Mouse (Mus musculus): Measurements from ENCODE around the gene Kpna6. TPM values are rescaled to one million over a fixed set of nuclear protein-coding genes. Genes with fewer than 3 reads are reported as not detected.

The Kpna6 gene
- polyA plus RNA-seq, 1 experiment from 2014 or later: 13.3 TPM

GRCm38 (mm10) chr4:129625029-129625370 is 47.6 kb downstream of the Kpna6 start:
- peak overlapping the region; percentile 39 for H3K9ac ChIP-seq (replicated peaks; ENCODE audit: low read length)
- ATAC-seq (replicated peaks; ENCODE audit: insufficient number of reproducible peaks, low FRiP score, low TSS enrichment, low read depth): no peak

GRCm38 (mm10) chr4:129624281-129625028 is 48.1 kb downstream of the Kpna6 start:
- peaks cover 17% of the 10 kb centered on the region for H3K36me3 ChIP-seq (replicated peaks; ENCODE audit: control insufficient read depth, insufficient read depth, low read depth, low read length)
- DNase-seq (ENCODE audit: low spot score): peak; percentile 87
- H3K27me3 ChIP-seq (ENCODE audit: control insufficient read depth, insufficient read depth, low read length): no peaks in the 10 kb centered on the region
- H3K9me3 ChIP-seq (replicated peaks; ENCODE audit: control insufficient read depth, low read length): no peaks in the 10 kb centered on the region
- H3K4me1 ChIP-seq (ENCODE audit: control insufficient read depth, insufficient read depth, low read length): peaks cover 4% of the 10 kb centered on the region; the same call in 1 of the 2 replicates
- H3K9ac ChIP-seq (replicated peaks; ENCODE audit: low read length): peak overlapping the region; percentile 81
- peak overlapping the region; percentile 61 for H3K4me3 ChIP-seq (ENCODE audit: low read depth, low read length)
- WGBS: 1% methylated on average over 18 of the region's 18 CpGs
- peak overlapping the region; percentile 73 for H3K4me2 ChIP-seq (ENCODE audit: low read depth, low read length)
- ATAC-seq (replicated peaks; ENCODE audit: insufficient number of reproducible peaks, low FRiP score, low TSS enrichment, low read depth): peak; percentile 85
- H3K27ac ChIP-seq (replicated peaks; ENCODE audit: low read depth, low read length): peak overlapping the region; percentile 71

More at GRCm38 (mm10) chr4:129625029-129625370, 47.6 kb downstream of the Kpna6 start:
- Histone ChIP-seq H3K4me3 (ENCODE audit: low read depth, low read length) (peak overlapping the region; percentile 61; the same call in 1 of the 2 replicates), H3K4me1 (ENCODE audit: control insufficient read depth, insufficient read depth, low read length) (peaks cover 4% of the 10 kb centered on the region; the same call in 1 of the 2 replicates), H3K4me2 (ENCODE audit: low read depth, low read length) (peak overlapping the region; percentile 73), H3K36me3 (replicated peaks; ENCODE audit: control insufficient read depth, insufficient read depth, low read depth, low read length) (peaks cover 19% of the 10 kb centered on the region), H3K27me3 (ENCODE audit: control insufficient read depth, insufficient read depth, low read length) (no peaks in the 10 kb centered on the region), H3K27ac (replicated peaks; ENCODE audit: low read depth, low read length) (peak overlapping the region; percentile 56; the same call in 1 of the 2 replicates), H3K9me3 (replicated peaks; ENCODE audit: control insufficient read depth, low read length) (no peaks in the 10 kb centered on the region)
- WGBS: 0% methylated on average over 6 of the region's 6 CpGs
- peak; percentile 71 for DNase-seq (ENCODE audit: low spot score)

- Histone ChIP-seq H3K4me3 (ENCODE audit: low read depth, low read length) (peak within 1 kb of the TSS; percentile 61), H3K9ac (replicated peaks; ENCODE audit: low read length) (peak within 1 kb of the TSS; percentile 81), H3K4me2 (ENCODE audit: low read depth, low read length) (peak within 1 kb of the TSS; percentile 73), H3K27me3 (ENCODE audit: control insufficient read depth, insufficient read depth, low read length) (no peaks in the 10 kb centered on the region), H3K4me1 (ENCODE audit: control insufficient read depth, insufficient read depth, low read length) (peaks cover 4% of the 10 kb centered on the region; the same call in 1 of the 2 replicates), H3K27ac (replicated peaks; ENCODE audit: low read depth, low read length) (peak within 1 kb of the TSS; percentile 71), H3K9me3 (replicated peaks; ENCODE audit: control insufficient read depth, low read length) (no peaks in the 10 kb centered on the region), H3K36me3 (replicated peaks; ENCODE audit: control insufficient read depth, insufficient read depth, low read depth, low read length) (peaks cover 11% of the 10 kb centered on the region)
- peak; percentile 69 for DNase-seq (ENCODE audit: low spot score)
- 1% methylated on average over 10 of the region's 10 CpGs for WGBS
- ATAC-seq (replicated peaks; ENCODE audit: insufficient number of reproducible peaks, low FRiP score, low TSS enrichment, low read depth): no peak
Observed at GRCm38 (mm10) chr4:129623681-129624091, 48.9 kb downstream of the Kpna6 start, which contains the start of gene Ccdc28b. Gene Ccdc28b, minus strand, starts transcription at chr4:129623947.

- DNase-seq (ENCODE audit: low spot score) (no peak), ATAC-seq (replicated peaks; ENCODE audit: insufficient number of reproducible peaks, low FRiP score, low TSS enrichment, low read depth) (no peak)
- no peaks in the 10 kb centered on the region for H3K27me3 ChIP-seq (ENCODE audit: control insufficient read depth, insufficient read depth, low read length)
- peak overlapping the region; percentile 81 for H3K9ac ChIP-seq (replicated peaks; ENCODE audit: low read length)
- H3K27ac ChIP-seq (replicated peaks; ENCODE audit: low read depth, low read length): 0 out of 2 replicates have a peak overlapping the region, but pooled peaks have one; percentile 71
- 24% methylated on average over 8 of the region's 8 CpGs for WGBS
- peak overlapping the region; percentile 73 for H3K4me2 ChIP-seq (ENCODE audit: low read depth, low read length)
- H3K36me3 ChIP-seq (replicated peaks; ENCODE audit: control insufficient read depth, insufficient read depth, low read depth, low read length): peaks cover 6% of the 10 kb centered on the region
- peaks cover 4% of the 10 kb centered on the region; the same call in 1 of the 2 replicates for H3K4me1 ChIP-seq (ENCODE audit: control insufficient read depth, insufficient read depth, low read length)
- H3K9me3 ChIP-seq (replicated peaks; ENCODE audit: control insufficient read depth, low read length): no peaks in the 10 kb centered on the region
- peak overlapping the region; percentile 61 for H3K4me3 ChIP-seq (ENCODE audit: low read depth, low read length)
Observed at GRCm38 (mm10) chr4:129622803-129623535, 49.6 kb downstream of the Kpna6 start.

GRCm38 (mm10) chr4:129622120-129622802 is 50.3 kb downstream of the Kpna6 start:
- H3K27ac ChIP-seq (replicated peaks; ENCODE audit: low read depth, low read length): no peak overlapping the region
- WGBS: 80% methylated on average over 11 of the region's 11 CpGs

GRCm38 (mm10) chr4:129621283-129621841 is 51.2 kb downstream of the Kpna6 start:
- H3K4me1 ChIP-seq (ENCODE audit: control insufficient read depth, insufficient read depth, low read length): peaks cover 4% of the 10 kb centered on the region; the same call in 1 of the 2 replicates
- H3K4me3 ChIP-seq (ENCODE audit: low read depth, low read length): no peak overlapping the region

More at GRCm38 (mm10) chr4:129622120-129622802, 50.3 kb downstream of the Kpna6 start:
- Histone ChIP-seq H3K27me3 (ENCODE audit: control insufficient read depth, insufficient read depth, low read length) (no peaks in the 10 kb centered on the region), H3K36me3 (replicated peaks; ENCODE audit: control insufficient read depth, insufficient read depth, low read depth, low read length) (peaks cover 6% of the 10 kb centered on the region), H3K4me3 (ENCODE audit: low read depth, low read length) (no peak overlapping the region), H3K4me1 (ENCODE audit: control insufficient read depth, insufficient read depth, low read length) (peaks cover 4% of the 10 kb centered on the region; the same call in 1 of the 2 replicates), H3K9me3 (replicated peaks; ENCODE audit: control insufficient read depth, low read length) (no peaks in the 10 kb centered on the region), H3K4me2 (ENCODE audit: low read depth, low read length) (no peak overlapping the region), H3K9ac (replicated peaks; ENCODE audit: low read length) (no peak overlapping the region)
- DNase-seq (ENCODE audit: low spot score) (no peak), ATAC-seq (replicated peaks; ENCODE audit: insufficient number of reproducible peaks, low FRiP score, low TSS enrichment, low read depth) (no peak)

GRCm38 (mm10) chr4:129620419-129621282 is 51.9 kb downstream of the Kpna6 start:
- Histone ChIP-seq H3K4me1 (ENCODE audit: control insufficient read depth, insufficient read depth, low read length) (peaks cover 4% of the 10 kb centered on the region; the same call in 1 of the 2 replicates), H3K4me3 (ENCODE audit: low read depth, low read length) (no peak overlapping the region), H3K27ac (replicated peaks; ENCODE audit: low read depth, low read length) (no peak overlapping the region), H3K9me3 (replicated peaks; ENCODE audit: control insufficient read depth, low read length) (no peaks in the 10 kb centered on the region), H3K9ac (replicated peaks; ENCODE audit: low read length) (no peak overlapping the region), H3K36me3 (replicated peaks; ENCODE audit: control insufficient read depth, insufficient read depth, low read depth, low read length) (no peaks in the 10 kb centered on the region), H3K27me3 (ENCODE audit: control insufficient read depth, insufficient read depth, low read length) (no peaks in the 10 kb centered on the region), H3K4me2 (ENCODE audit: low read depth, low read length) (no peak overlapping the region)
- ATAC-seq (replicated peaks; ENCODE audit: insufficient number of reproducible peaks, low FRiP score, low TSS enrichment, low read depth) (no peak), DNase-seq (ENCODE audit: low spot score) (no peak)
- WGBS: 92% methylated on average over 11 of the region's 11 CpGs

More at GRCm38 (mm10) chr4:129621283-129621841, 51.2 kb downstream of the Kpna6 start:
- ATAC-seq (replicated peaks; ENCODE audit: insufficient number of reproducible peaks, low FRiP score, low TSS enrichment, low read depth) (no peak), DNase-seq (ENCODE audit: low spot score) (no peak)
- Histone ChIP-seq H3K9me3 (replicated peaks; ENCODE audit: control insufficient read depth, low read length) (no peaks in the 10 kb centered on the region), H3K9ac (replicated peaks; ENCODE audit: low read length) (no peak overlapping the region), H3K27ac (replicated peaks; ENCODE audit: low read depth, low read length) (no peak overlapping the region), H3K4me2 (ENCODE audit: low read depth, low read length) (no peak overlapping the region), H3K27me3 (ENCODE audit: control insufficient read depth, insufficient read depth, low read length) (no peaks in the 10 kb centered on the region), H3K36me3 (replicated peaks; ENCODE audit: control insufficient read depth, insufficient read depth, low read depth, low read length) (peaks cover under 1% of the 10 kb centered on the region; the same call in 1 of the 2 replicates)
- 87% methylated on average over 8 of the region's 8 CpGs for WGBS
